Mouse (Mus musculus) right cerebral cortex, adult 18-20 months (tissue): ENCODE data around the gene Casp9.
"Not testable (repeated sequence)": the region's sequence is repeated elsewhere in the genome, so short reads cannot be mapped to it uniquely, and the experiment has no call there.

Source experiments
- DNase-seq: peaks from one replicate; pipeline ENCODE4 v3.0.0; 2022; ENCODE audit warnings: mixed read lengths

Casp9 gene

GRCm38 (mm10) chr4:141793282-141794151 is at the start of gene Casp9:
Gene Casp9 (plus strand): TSS chr4:141793612.
- peak; percentile 96 for DNase-seq

DNA sequence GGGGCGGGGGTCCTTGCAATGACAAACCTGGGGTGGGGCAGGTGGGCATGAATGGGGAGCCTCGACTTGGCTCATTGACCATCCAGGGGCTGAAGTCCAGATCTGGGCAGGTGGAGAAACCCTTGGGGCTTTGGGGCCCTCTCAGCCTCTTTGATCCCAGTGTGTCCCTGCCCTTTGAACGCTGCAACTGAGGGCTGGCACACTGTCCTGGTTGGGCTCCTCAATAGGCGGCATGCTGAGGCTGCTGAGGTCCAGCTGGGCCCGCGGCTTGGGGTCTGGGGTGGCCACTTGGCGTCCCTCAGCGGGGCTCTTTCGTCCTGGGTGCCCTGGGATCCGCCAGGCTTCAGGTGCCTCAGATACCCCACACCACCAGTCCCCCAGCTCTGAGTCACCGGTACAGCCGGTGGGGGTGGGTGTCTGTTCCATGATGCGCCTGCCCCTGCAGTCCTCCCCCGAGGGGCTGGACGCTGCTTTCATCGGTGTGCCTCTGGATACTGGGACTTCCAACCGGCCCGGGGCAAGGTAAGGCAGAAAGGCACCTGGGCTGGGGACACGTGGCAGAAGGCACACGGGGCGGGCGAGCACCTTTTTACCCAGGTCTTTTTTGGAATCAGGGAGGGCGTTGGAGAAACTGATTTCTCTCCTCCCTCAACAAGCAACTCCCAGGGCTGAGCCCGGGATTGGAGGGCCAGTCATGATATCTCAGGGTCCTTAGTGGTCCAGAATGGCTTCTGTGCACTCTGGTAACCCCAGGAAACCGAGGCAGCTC is 46.6 kb upstream of the Casp9 start, which contains the start of gene Agmat:
TSS of gene Agmat (plus strand) at position 95 of the 769 bp plus-strand sequence.
- DNase-seq = no peak

GRCm38 (mm10) chr4:141749557-141749956 is 43.9 kb upstream of the Casp9 start:
- no peak for DNase-seq

- no peak for DNase-seq
These were observed 42.6 kb upstream of the Casp9 start for GRCm38 (mm10) chr4:141750826-141751225.

DNA sequence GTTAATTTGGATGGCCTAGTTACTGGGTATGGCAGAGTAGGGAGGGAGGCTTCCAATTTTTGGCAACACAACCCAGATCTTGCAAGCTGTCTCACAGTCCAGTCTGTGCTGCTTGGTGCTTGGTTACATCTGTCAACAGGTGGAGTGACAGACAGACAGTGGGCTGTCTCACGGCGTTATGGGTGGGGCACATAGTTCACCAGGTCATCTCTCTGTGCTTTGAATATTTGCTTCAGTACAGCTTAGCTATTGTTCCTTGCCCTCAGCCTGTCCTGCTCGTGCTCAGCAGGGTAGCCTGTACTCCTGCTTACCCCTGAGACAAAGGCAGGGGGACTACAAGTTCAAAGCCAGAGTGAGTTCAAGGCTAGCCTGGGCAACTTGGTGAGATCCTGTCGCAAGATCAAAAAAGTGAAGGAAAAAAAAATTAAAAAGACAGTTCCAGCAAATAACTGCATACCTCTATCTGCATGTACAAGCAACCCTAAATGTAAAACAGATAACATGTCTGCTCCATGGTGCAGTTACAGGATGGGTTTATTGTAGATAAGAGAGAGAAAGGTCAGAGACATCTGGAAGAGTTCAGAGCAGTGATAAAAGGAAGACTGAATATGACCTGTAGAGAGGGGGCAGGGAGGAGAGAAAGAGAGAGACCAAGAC is 41.9 kb upstream of the Casp9 start:
- no peak for DNase-seq

DNA sequence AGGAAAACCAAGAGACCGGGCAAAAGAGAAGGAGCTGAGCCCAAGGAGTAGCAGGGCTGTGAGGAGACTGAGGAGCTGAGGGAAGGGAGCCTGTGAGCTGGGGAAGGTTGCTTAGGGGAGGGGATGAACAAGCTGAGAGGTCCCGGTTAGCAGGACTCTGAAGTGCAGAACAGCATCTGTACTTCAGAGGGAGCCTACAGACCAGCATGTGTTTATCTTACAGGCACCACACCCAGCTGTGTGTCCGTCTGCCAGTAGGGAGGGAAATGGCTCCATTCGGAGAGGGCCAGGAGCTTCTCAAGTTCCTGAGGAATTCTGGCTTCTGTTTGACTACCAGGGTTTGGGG is 41.4 kb upstream of the Casp9 start:
- no peak for DNase-seq

GRCm38 (mm10) chr4:141755375-141755930 is 38.0 kb upstream of the Casp9 start:
- no peak for DNase-seq

DNA sequence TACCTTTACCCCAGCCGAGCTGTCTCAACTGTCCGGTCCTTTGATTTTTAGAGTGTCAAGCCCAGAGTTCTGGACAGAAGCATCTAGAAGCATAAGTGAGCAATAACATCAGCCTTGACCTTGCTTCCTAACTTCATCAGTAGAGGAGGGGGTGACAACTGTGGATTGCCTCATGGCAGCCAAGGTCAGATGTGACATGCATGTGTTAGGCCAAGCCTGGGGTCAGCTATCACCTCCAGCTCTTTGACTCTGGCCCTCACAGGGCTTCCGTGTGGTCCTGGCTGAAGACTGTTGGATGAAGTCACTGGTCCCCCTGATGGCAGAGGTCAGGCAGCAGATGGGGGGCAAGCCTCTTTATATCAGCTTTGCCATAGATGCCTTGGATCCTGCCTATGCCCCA is 36.3 kb upstream of the Casp9 start:
- no peak for DNase-seq

GRCm38 (mm10) chr4:141758874-141759542 is 34.4 kb upstream of the Casp9 start:
- DNase-seq = no peak

GRCm38 (mm10) chr4:141760942-141761341 is 32.5 kb upstream of the Casp9 start:
- no peak for DNase-seq

GRCm38 (mm10) chr4:141762102-141762598 is 31.3 kb upstream of the Casp9 start:
- no peak for DNase-seq

- DNase-seq = no peak
These were observed 29.9 kb upstream of the Casp9 start for GRCm38 (mm10) chr4:141763476-141763875.

DNA sequence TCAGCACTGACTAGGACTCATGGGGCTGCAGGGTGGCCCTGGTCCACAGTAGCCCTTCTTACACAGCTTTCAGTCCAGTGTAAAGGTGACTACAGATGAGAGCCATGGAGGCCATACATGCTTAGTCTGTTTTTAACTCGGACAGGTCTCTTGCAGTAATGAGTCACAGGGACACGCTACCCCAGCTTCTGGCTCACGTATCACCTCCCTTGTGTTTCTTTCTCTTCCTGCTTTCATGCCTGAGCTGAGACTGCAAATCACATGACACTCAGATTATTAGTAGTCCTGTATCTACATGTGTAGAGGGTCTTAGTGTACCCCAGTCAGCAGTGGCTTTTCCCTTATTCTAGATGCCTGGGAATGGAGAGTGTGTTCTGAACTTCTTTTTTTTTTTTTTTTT is 28.4 kb upstream of the Casp9 start:
- no peak for DNase-seq

- peak; percentile 23 for DNase-seq
These were observed 27.1 kb upstream of the Casp9 start for GRCm38 (mm10) chr4:141766316-141766667.

DNA sequence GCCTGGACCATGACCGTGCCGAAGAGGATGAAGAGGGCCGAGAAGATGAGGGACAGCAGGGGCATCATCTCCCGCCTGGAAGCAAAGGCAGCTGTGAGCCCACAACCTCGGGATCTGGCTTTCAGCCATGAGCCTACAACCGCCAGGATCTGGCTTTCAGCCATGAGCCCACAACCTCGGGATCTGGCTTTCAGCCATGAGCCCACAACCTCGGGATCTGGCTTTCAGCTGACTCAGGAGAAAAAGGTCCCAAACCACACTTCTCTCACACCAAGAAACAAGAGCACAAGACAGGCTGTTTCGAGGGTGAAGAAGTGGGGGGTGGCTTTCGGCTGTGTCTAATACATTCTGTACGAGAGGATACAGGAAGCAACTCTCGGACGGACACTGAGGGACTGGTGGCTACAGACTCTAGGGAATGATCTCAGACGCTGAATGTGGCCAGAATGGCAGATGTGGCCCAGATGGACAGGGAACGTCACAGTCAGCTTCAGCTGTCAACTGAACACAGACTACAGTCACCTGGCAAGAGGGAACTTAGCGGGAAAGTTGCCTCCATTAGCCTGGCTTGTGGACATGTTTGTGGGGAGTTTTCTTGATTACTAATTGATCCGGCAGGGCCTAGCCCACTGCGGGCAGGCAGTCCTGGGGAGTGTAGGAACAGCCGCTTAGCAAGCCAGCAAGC is 26.6 kb upstream of the Casp9 start:
- peak; percentile 26 for DNase-seq

- peak; percentile 44 for DNase-seq
These were observed 25.9 kb upstream of the Casp9 start for GRCm38 (mm10) chr4:141767353-141768036.

- DNase-seq = no peak
These were observed 23.8 kb upstream of the Casp9 start for GRCm38 (mm10) chr4:141769501-141770160.

GRCm38 (mm10) chr4:141771823-141772222 is 21.6 kb upstream of the Casp9 start:
- DNase-seq = no peak

DNA sequence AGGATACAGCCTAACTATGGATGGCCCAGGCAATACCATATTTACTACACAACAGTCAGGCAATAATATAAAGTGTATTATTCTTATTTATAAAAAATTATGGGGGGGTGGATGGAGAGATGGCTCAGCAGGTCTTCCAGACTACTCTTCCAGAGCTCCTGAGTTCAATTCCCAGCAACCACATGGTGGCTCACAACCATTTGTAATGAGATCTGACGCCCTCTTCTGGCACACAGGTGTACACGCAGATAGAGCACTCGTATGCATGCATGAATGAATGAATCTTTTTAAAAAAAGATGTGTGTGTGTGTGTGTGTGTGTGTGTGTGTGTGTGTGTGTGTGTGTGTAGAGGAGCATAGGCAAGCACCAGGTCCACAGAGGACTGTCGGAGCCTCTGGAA is 20.4 kb upstream of the Casp9 start:
- not testable (repeated sequence) for DNase-seq

- peak; percentile 87 for DNase-seq
These were observed 13.6 kb upstream of the Casp9 start for GRCm38 (mm10) chr4:141779828-141780227.
